Mouse (Mus musculus) layer of hippocampus, postnatal 10 days (tissue): ENCODE measurements around the gene Senp1. TPM values are rescaled to one million over a fixed set of nuclear protein-coding genes. Genes with fewer than 3 reads are reported as not detected.

Experiments used
- DNase-seq, 2 experiments: peaks; one replicate each; pipeline ENCODE4 v3.0.0; 2021; ENCODE audit warnings: low spot score in 2 of 2
- total RNA-seq, 2 experiments: library from RNA; stranded (reverse); gene quantifications; 2 replicates each; pipeline ENCODE4 v1.2.3; 2021

The Senp1 gene
- total RNA-seq, 2 experiments from 2014 or later: 14.2 to 17.5 TPM

DNA sequence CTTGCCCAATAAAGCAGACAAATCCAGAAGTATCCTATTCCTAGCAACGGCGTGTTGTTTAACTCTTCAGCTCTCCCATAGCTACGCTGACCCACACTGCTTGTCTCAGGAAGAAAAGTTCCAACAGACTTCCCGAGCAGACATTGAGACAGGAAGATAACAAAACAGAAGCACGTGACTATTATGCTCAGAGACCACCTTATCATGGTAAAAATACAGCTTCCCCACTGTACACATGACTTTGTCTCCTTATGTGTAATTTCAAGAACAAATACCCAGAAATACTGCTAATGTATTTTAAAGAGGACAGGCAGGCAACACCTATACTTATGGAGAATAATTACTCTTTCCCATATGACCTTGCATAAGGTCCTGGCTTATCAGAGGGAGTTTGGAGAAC, 41.9 kb downstream of the Senp1 start:
- DNase-seq: no peak

DNA sequence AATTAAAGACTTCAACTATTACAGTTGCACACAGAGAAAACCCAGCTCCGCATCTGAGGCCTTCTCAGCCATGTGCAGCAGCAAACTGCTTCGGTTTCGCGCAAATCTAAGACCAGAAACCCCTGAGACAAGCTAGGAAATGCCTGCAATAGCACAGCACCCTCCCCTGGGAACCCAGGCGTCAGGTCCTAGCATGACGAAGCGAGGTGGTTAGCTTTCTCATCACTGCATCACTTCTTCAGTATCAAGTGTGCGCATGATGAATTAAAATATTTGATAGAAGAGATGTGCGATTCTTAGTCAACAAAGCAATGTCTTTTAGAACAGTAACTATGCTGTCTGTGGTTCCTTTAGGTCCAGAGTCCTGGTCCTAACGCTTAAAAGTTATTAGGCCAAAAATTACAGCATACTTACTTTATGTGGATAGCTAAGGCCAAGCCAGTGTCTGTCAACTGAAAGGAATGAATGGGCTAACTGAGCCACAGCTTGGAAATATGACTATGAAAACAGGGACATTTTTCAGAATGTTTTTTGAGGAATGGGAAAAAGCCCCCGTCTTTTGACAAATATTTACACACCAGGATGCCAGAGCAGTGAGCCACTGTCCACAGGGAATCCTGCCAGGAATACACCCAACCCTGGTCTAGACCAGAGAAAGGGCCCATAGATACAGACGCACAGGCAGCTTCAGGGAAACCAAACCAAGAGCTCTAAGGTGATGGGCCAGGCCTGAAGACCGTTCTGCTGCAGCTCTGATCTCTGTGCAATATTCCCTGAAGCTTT, 44.4 kb downstream of the Senp1 start:
- DNase-seq: no peak

GRCm38 (mm10) chr15:98044387-98044786, 49.2 kb downstream of the Senp1 start:
- no peak for DNase-seq

- DNase-seq: no peak
Observed at GRCm38 (mm10) chr15:98043967-98044366, 49.6 kb downstream of the Senp1 start.

DNA sequence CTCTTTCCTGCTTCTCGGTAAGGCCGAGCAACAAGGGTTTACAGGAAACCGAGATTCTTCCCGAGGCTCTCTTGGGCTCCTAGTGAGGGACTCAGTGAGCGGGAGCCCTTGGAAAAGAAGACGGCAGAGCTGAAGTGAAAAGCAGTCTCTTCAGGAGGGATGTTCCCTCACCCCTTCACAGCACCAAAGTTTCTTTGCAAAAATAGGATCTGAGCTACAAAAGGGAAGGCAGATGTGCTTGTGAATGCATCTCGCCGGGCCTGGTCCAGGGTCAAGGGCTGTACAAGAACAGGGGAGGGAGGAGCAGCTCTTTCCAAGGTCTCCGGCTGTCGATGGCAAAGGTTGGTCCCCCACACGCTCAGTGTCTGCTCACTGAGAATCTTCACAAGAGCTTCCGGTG, 51.0 kb downstream of the Senp1 start:
- no peak for DNase-seq

DNA sequence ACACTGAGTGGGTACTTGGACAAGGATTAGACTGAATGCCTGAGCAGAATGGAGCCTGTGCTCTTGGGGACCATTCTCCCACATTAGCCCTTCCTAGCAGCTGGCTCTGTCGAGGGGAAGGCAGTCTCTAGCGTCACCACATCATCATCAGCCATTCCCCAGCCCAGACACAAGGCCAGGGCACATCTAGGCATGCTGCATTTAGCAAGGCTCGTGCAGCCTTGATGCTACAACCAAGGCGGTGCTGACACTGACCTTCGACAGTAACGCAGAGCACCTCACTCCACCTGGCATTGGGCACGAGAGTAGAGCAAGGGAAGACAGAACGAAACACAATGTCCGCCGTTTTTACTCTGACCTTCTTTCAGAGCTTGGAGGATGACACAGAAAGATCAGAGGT, 53.9 kb downstream of the Senp1 start:
- no peak for DNase-seq

DNA sequence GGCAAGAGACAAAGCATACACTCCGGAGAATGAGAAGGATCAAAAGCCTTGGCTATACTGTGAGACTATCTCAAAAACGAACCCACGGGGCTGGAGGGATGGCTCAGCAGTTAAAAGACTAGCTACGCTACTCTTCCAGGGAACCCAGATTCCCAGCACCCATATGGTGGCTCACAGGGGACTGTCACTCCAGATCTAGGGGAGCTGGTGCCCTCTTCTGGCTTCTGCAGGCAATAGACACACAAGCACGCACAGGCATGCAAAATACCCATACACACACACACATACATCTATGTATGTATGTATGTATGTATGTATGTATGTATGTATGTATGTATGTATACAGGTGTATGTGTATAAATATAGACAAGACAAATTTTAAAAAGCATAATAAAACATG, 57.0 kb downstream of the Senp1 start:
- no peak for DNase-seq

- DNase-seq: no peak
Observed at GRCm38 (mm10) chr15:98035076-98035755, 58.3 kb downstream of the Senp1 start.

DNA sequence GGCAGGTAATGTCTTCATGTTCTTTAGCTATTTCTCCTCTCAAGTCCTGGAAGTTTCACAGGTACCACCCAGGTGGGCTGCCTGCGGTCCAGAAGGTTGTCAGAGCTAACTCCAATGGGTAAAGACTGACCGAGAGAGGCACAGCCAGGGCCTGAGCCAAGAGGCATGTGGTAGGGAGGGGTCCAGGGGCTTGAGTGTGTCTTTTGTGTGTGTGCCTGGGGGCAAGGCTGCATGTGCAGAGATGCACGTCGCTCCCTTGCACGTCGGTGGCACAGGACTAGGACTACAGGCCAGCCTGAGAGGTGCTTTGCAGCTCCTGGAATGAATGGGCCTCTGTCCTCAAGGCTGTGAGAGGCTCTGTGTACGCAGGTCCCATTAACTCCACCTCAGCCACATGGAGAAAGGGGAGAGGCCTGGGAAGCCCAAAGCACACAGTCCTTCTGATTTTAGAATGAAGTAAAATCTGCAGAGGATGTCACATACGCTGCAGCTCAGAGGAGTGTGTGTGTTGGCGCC, 60.3 kb downstream of the Senp1 start:
- DNase-seq: no peak

- DNase-seq: no peak
Observed at GRCm38 (mm10) chr15:98029798-98030197, 63.7 kb downstream of the Senp1 start.

DNA sequence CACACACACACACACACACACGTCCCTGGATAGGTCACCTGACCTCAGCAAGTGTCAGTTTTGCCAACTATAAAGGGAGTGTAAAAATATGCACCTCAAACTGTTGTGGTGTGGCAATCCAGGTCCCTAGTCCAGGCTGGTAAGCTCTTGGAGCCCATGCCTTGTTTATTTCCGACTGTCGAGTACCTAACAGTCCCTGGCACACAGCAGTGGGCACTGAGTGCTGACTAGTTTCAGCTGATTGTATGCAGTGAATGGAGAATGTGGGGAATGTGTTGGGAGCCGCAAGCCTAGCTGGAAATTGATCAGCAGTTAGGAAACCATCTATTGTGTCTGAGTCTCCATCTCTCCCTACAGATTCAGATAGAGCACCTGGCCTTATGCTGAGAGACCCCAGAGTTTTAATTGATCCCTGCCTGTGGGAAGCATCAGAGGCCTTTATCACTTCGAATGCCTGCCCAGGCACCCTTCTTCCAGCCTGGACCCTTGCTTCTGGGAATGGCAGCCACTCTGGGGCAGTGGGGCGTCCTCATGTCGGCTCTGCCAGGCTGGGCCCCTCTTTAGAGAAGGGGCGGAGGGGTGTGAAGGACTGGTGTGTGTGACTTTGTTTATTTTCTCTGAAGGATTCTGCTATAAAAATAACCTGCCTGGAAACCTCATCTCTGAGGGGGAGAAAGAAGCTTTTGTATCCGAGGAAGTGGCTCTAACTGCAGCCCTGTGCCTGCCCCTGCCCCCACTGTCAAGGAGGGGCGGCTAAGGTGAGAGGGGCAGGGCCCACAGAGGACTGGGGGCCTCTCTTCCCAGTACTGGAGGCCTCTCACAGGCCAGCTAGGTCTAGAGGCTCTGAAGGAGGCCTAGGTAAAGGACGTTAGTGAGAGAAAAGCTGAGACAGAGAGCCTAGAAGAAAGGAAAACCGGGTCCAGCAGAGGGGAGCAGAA, 66.3 kb downstream of the Senp1 start:
- DNase-seq: no peak

- DNase-seq: no peak
Observed at GRCm38 (mm10) chr15:98025611-98026010, 67.9 kb downstream of the Senp1 start.

DNA sequence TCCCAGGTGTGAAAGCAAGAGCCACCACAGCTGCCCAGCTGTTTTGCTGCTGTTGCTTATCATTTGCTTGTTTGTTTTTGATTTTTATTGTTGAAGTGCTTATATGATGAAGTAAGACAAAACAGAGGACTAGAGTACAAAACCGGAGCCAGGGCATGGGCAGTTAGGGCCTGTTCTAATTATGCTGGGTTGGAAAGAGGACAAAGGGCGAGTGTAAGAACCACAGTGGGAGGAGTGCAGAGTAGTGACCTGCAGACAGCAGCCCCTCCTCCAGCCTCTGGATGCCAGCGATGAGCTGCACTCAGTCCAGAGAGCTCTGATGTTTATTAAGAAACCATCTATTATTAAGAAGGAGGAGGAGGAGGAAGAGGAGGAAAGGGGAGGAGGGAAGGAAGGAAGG, 70.4 kb downstream of the Senp1 start:
- DNase-seq: no peak

- no peak for DNase-seq
Observed at GRCm38 (mm10) chr15:98021886-98022285, 71.7 kb downstream of the Senp1 start.

DNA sequence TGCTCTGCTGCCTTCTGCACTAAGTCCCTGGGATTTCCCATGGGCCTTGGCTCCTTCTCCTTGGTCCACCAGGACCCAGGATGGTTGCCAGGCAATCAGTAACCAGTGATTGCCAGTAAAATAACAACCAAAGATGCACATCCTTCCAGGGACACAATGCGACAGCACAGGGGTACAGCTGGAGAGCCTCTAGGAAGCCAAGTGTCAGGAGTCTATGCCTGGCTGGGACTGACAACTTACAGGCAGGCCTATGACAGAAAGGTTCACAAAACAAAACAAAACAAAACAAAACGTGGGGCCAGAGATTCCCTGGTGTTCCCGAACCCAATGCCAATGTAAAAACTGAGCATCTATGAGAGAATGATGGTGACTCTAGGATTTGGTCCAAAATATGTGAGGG, 74.5 kb downstream of the Senp1 start:
- no peak for DNase-seq

GRCm38 (mm10) chr15:98017925-98018324, 75.6 kb downstream of the Senp1 start:
- DNase-seq: no peak

DNA sequence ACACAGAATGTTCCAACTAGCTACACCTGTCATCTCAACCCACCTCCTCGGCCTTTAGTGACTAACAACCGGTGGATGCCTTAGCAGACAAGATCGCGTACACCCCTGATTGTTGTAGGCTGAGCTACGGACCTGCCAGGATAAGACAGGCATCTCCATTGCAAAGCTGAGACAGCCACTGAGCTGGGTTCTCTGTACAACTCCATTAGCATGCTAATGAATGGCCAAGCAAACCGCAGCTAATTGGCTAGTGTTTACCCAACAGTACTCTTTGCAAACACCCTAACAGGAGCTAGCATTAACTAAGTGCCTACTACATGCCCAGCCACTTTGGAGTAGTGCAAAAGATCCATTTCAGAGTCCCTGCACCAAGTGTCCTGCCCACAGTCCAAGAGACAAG, 80.7 kb downstream of the Senp1 start:
- no peak for DNase-seq

- no peak for DNase-seq
Observed at GRCm38 (mm10) chr15:98005181-98005580, 88.4 kb downstream of the Senp1 start.

DNA sequence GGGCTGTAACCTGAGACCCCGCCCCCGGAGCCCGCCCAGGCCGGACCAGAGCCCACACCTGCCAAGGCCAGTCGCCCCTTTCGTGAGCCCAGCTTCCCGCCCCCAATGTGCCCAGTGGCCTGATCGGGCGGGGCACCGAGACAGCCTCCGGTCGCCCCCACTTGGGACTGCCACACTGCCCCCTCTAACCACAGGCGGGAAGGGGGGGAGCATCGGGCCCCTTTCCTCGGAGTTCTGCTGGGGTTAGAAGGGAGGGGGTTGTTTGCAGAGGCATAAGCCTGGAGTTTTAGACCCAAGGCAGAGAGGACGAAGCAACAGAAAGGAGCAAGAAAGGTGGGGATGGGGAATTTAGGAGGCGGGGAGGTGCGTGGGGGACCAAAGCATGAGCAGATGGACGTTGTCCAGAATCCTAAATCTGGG, 88.8 kb downstream of the Senp1 start:
- no peak for DNase-seq

GRCm38 (mm10) chr15:98003822-98004739, 89.5 kb downstream of the Senp1 start, which contains the start of gene Col2a1:
Gene Col2a1 (minus strand): TSS chr15:98004695.
- DNase-seq: no peak
